Mouse (Mus musculus): Measurements from ENCODE around the gene Trim30a.

- TF ChIP-seq CTCF (IDR thresholded peaks at IDR 0.05; ENCODE audit: low read depth), result no peak
- TF ChIP-seq EP300 (IDR thresholded peaks at IDR 0.05; ENCODE audit: low read depth), result no peak
Observed at GRCm38 (mm10) chr7:104501589-104502371, 36.8 kb upstream of the Trim30a start.

Data from liver, postnatal 0 days (tissue).